Mouse (Mus musculus): ENCODE results near the gene Mpi. TPM values are rescaled to one million over a fixed set of nuclear protein-coding genes. Genes with fewer than 3 reads are reported as not detected.

The Mpi gene
- polyA plus RNA-seq, 1 experiment from 2014 or later = 25.8 TPM

GRCm38 (mm10) chr9:57566846-57567245 lies 14.3 kb upstream of the Mpi start:
- ATAC-seq (replicated peaks; ENCODE audit: low FRiP score) = no peak
- DNase-seq (ENCODE audit: low spot score) = no peak
- H3K9ac ChIP-seq (ENCODE audit: low read depth, low read length) = no peak overlapping the region
- no peaks in the 10 kb centered on the region for H3K27me3 ChIP-seq (replicated peaks; ENCODE audit: control insufficient read depth, insufficient read depth, low read length)
- peaks cover 12% of the 10 kb centered on the region; the same call in 1 of the 2 replicates for H3K36me3 ChIP-seq (ENCODE audit: control insufficient read depth, insufficient read depth, low read length)
- no peaks in the 10 kb centered on the region for H3K9me3 ChIP-seq (ENCODE audit: control insufficient read depth, low read length)
- 59% methylated on average over 8 of the region's 8 CpGs for WGBS
- H3K4me3 ChIP-seq (ENCODE audit: low read depth, low read length) = no peak overlapping the region
- no peak overlapping the region for H3K4me2 ChIP-seq
- H3K27ac ChIP-seq (ENCODE audit: low read depth, low read length) = no peak overlapping the region
- H3K4me1 ChIP-seq (replicated peaks; ENCODE audit: control insufficient read depth, insufficient read depth, low read length) = peaks cover 8% of the 10 kb centered on the region

GRCm38 (mm10) chr9:57565741-57566221 lies 13.2 kb upstream of the Mpi start:
- H3K4me2 ChIP-seq = no peak overlapping the region
- WGBS = 56% methylated on average over 10 of the region's 10 CpGs

GRCm38 (mm10) chr9:57564609-57565008 lies 12.0 kb upstream of the Mpi start:
- Histone ChIP-seq H3K9ac (ENCODE audit: low read depth, low read length) (no peak overlapping the region), H3K27ac (ENCODE audit: low read depth, low read length) (no peak overlapping the region), H3K4me1 (replicated peaks; ENCODE audit: control insufficient read depth, insufficient read depth, low read length) (peaks cover 17% of the 10 kb centered on the region), H3K36me3 (ENCODE audit: control insufficient read depth, insufficient read depth, low read length) (peaks cover 9% of the 10 kb centered on the region; the same call in 1 of the 2 replicates), H3K4me3 (ENCODE audit: low read depth, low read length) (no peak overlapping the region), H3K9me3 (ENCODE audit: control insufficient read depth, low read length) (no peaks in the 10 kb centered on the region), H3K27me3 (replicated peaks; ENCODE audit: control insufficient read depth, insufficient read depth, low read length) (no peaks in the 10 kb centered on the region), H3K4me2 (no peak overlapping the region)
- WGBS = 88% methylated on average over 6 of the region's 6 CpGs
- no peak for DNase-seq (ENCODE audit: low spot score)
- no peak for ATAC-seq (replicated peaks; ENCODE audit: low FRiP score)

More at GRCm38 (mm10) chr9:57565741-57566221, 13.2 kb upstream of the Mpi start:
- Histone ChIP-seq H3K9ac (ENCODE audit: low read depth, low read length) (no peak overlapping the region), H3K36me3 (ENCODE audit: control insufficient read depth, insufficient read depth, low read length) (peaks cover 9% of the 10 kb centered on the region; the same call in 1 of the 2 replicates), H3K4me3 (ENCODE audit: low read depth, low read length) (no peak overlapping the region), H3K4me1 (replicated peaks; ENCODE audit: control insufficient read depth, insufficient read depth, low read length) (peaks cover 14% of the 10 kb centered on the region), H3K27me3 (replicated peaks; ENCODE audit: control insufficient read depth, insufficient read depth, low read length) (no peaks in the 10 kb centered on the region), H3K9me3 (ENCODE audit: control insufficient read depth, low read length) (no peaks in the 10 kb centered on the region), H3K27ac (ENCODE audit: low read depth, low read length) (no peak overlapping the region)
- ATAC-seq (replicated peaks; ENCODE audit: low FRiP score) = no peak
- DNase-seq (ENCODE audit: low spot score) = no peak

- Histone ChIP-seq H3K4me2 (peak overlapping the region; percentile 93), H3K36me3 (ENCODE audit: control insufficient read depth, insufficient read depth, low read length) (no peaks in the 10 kb centered on the region; the same call in 1 of the 2 replicates), H3K9ac (ENCODE audit: low read depth, low read length) (no peak overlapping the region), H3K27ac (ENCODE audit: low read depth, low read length) (peak overlapping the region; percentile 8; the same call in 1 of the 2 replicates), H3K4me1 (replicated peaks; ENCODE audit: control insufficient read depth, insufficient read depth, low read length) (peaks cover 17% of the 10 kb centered on the region), H3K9me3 (ENCODE audit: control insufficient read depth, low read length) (no peaks in the 10 kb centered on the region), H3K27me3 (replicated peaks; ENCODE audit: control insufficient read depth, insufficient read depth, low read length) (no peaks in the 10 kb centered on the region), H3K4me3 (ENCODE audit: low read depth, low read length) (no peak overlapping the region)
- WGBS = 46% methylated on average over 4 of the region's 4 CpGs
- no peak for ATAC-seq (replicated peaks; ENCODE audit: low FRiP score)
- no peak for DNase-seq (ENCODE audit: low spot score)
These were observed 10.4 kb upstream of the Mpi start for GRCm38 (mm10) chr9:57562896-57563372.

- Histone ChIP-seq H3K27ac (ENCODE audit: low read depth, low read length) (no peak overlapping the region; the same call in 1 of the 2 replicates), H3K4me2 (peak overlapping the region; percentile 93), H3K4me3 (ENCODE audit: low read depth, low read length) (peak overlapping the region; percentile 74), H3K36me3 (ENCODE audit: control insufficient read depth, insufficient read depth, low read length) (no peaks in the 10 kb centered on the region), H3K9me3 (ENCODE audit: control insufficient read depth, low read length) (no peaks in the 10 kb centered on the region), H3K27me3 (replicated peaks; ENCODE audit: control insufficient read depth, insufficient read depth, low read length) (no peaks in the 10 kb centered on the region), H3K9ac (ENCODE audit: low read depth, low read length) (peak overlapping the region; percentile 73), H3K4me1 (replicated peaks; ENCODE audit: control insufficient read depth, insufficient read depth, low read length) (peaks cover 17% of the 10 kb centered on the region)
- no peak for ATAC-seq (replicated peaks; ENCODE audit: low FRiP score)
- DNase-seq (ENCODE audit: low spot score) = no peak
- 76% methylated on average over 13 of the region's 13 CpGs for WGBS
These were observed 9.1 kb upstream of the Mpi start for GRCm38 (mm10) chr9:57561711-57562099.

GRCm38 (mm10) chr9:57560861-57561710 lies 8.5 kb upstream of the Mpi start, which contains the start of gene Scamp2:
Gene Scamp2 (plus strand): TSS chr9:57560943.
- Histone ChIP-seq H3K4me3 (ENCODE audit: low read depth, low read length) (peak within 1 kb of the TSS; percentile 74), H3K4me1 (replicated peaks; ENCODE audit: control insufficient read depth, insufficient read depth, low read length) (peaks cover 17% of the 10 kb centered on the region), H3K27ac (ENCODE audit: low read depth, low read length) (peak within 1 kb of the TSS; percentile 62), H3K36me3 (ENCODE audit: control insufficient read depth, insufficient read depth, low read length) (no peaks in the 10 kb centered on the region), H3K9me3 (ENCODE audit: control insufficient read depth, low read length) (no peaks in the 10 kb centered on the region), H3K9ac (ENCODE audit: low read depth, low read length) (peak within 1 kb of the TSS; percentile 73), H3K27me3 (replicated peaks; ENCODE audit: control insufficient read depth, insufficient read depth, low read length) (no peaks in the 10 kb centered on the region), H3K4me2 (peak within 1 kb of the TSS; percentile 93)
- ATAC-seq (replicated peaks; ENCODE audit: low FRiP score) (peak; percentile 99), DNase-seq (ENCODE audit: low spot score) (peak; percentile 96)
- WGBS = under 1% methylated on average over 37 of the region's 37 CpGs

- 31% methylated on average over 7 of the region's 7 CpGs for WGBS
These were observed 7.7 kb upstream of the Mpi start for GRCm38 (mm10) chr9:57560263-57560662.

GRCm38 (mm10) chr9:57559568-57559967 lies 7.0 kb upstream of the Mpi start:
- no peak overlapping the region for H3K4me3 ChIP-seq (ENCODE audit: low read depth, low read length)
- H3K27ac ChIP-seq (ENCODE audit: low read depth, low read length) = no peak overlapping the region
- H3K4me2 ChIP-seq = no peak overlapping the region
- H3K36me3 ChIP-seq (ENCODE audit: control insufficient read depth, insufficient read depth, low read length) = no peaks in the 10 kb centered on the region
- no peaks in the 10 kb centered on the region for H3K27me3 ChIP-seq (replicated peaks; ENCODE audit: control insufficient read depth, insufficient read depth, low read length)
- peaks cover 17% of the 10 kb centered on the region for H3K4me1 ChIP-seq (replicated peaks; ENCODE audit: control insufficient read depth, insufficient read depth, low read length)
- ATAC-seq (replicated peaks; ENCODE audit: low FRiP score) = no peak
- 72% methylated on average over 2 of the region's 2 CpGs for WGBS
- no peaks in the 10 kb centered on the region for H3K9me3 ChIP-seq (ENCODE audit: control insufficient read depth, low read length)
- no peak overlapping the region for H3K9ac ChIP-seq (ENCODE audit: low read depth, low read length)
- DNase-seq (ENCODE audit: low spot score) = no peak

More at GRCm38 (mm10) chr9:57560263-57560662, 7.7 kb upstream of the Mpi start:
- ATAC-seq (replicated peaks; ENCODE audit: low FRiP score) (no peak), DNase-seq (ENCODE audit: low spot score) (no peak)
- no peaks in the 10 kb centered on the region for H3K9me3 ChIP-seq (ENCODE audit: control insufficient read depth, low read length)
- H3K4me1 ChIP-seq (replicated peaks; ENCODE audit: control insufficient read depth, insufficient read depth, low read length) = peaks cover 17% of the 10 kb centered on the region
- peak overlapping the region; percentile 93 for H3K4me2 ChIP-seq
- H3K4me3 ChIP-seq (ENCODE audit: low read depth, low read length) = peak overlapping the region; percentile 74
- 0 out of 2 replicates have a peak overlapping the region, but pooled peaks have one; percentile 62 for H3K27ac ChIP-seq (ENCODE audit: low read depth, low read length)
- H3K36me3 ChIP-seq (ENCODE audit: control insufficient read depth, insufficient read depth, low read length) = no peaks in the 10 kb centered on the region
- no peak overlapping the region for H3K9ac ChIP-seq (ENCODE audit: low read depth, low read length)
- H3K27me3 ChIP-seq (replicated peaks; ENCODE audit: control insufficient read depth, insufficient read depth, low read length) = no peaks in the 10 kb centered on the region
